Mouse (Mus musculus) heart, embryonic 14.5 days (tissue): ENCODE measurements around the gene Sptssa. TPM values are rescaled to one million over a fixed set of nuclear protein-coding genes. Genes with fewer than 3 reads are reported as not detected.

Source experiments
- ATAC-seq: fragments of 200-750 bp; cut with Nextera tagmentation; 2 replicates; pipeline ENCODE4 v1.8.0; 2017; ENCODE audit warnings: low read depth, moderate TSS enrichment; ENCODE audit not compliant: insufficient number of reproducible peaks, insufficient read depth, low FRiP score
- H3K27ac ChIP-seq, 2 experiments: fragments of 200-500 bp in 1 of 2; fragments of 300-500 bp in 1 of 2; sonication (generic) in 1 of 2; replicated peaks in 1 of 2; 2 replicates each; pipeline ENCODE4 v1.5.1; 2012 to 2014; ENCODE audit warnings: low read depth in 2 of 2, low read length in 2 of 2, control low read depth in 1 of 2, mild to moderate bottlenecking in 1 of 2, mixed read lengths in 1 of 2; ENCODE audit not compliant: control insufficient read depth in 1 of 2, insufficient read depth in 1 of 2
- H3K27me3 ChIP-seq: fragments of 300-500 bp; sonication (generic); 2 replicates; pipeline ENCODE4 v1.6.1; 2014; ENCODE audit warnings: mild to moderate bottlenecking, low read length, control low read depth; ENCODE audit not compliant: control insufficient read depth, insufficient read depth
- H3K36me3 ChIP-seq: fragments of 300-500 bp; sonication (generic); 2 replicates; pipeline ENCODE4 v1.6.1; 2014; ENCODE audit warnings: mild to moderate bottlenecking, control low read depth, low read length, mixed read lengths; ENCODE audit not compliant: control insufficient read depth, insufficient read depth
- H3K4me1 ChIP-seq, 2 experiments: fragments of 200-500 bp in 1 of 2; fragments of 300-500 bp in 1 of 2; sonication (generic) in 1 of 2; 2 replicates each; pipeline ENCODE4 v1.6.1; 2012 to 2014; ENCODE audit warnings: low read length in 2 of 2, control low read depth in 1 of 2, mixed read lengths in 1 of 2; ENCODE audit not compliant: control insufficient read depth in 2 of 2, insufficient read depth in 2 of 2
- H3K4me2 ChIP-seq: fragments of 300-500 bp; sonication (generic); 2 replicates; pipeline ENCODE4 v1.6.1; 2014; ENCODE audit warnings: mild to moderate bottlenecking, low read length
- H3K4me3 ChIP-seq, 2 experiments: fragments of 200-500 bp in 1 of 2; fragments of 300-500 bp in 1 of 2; sonication (generic) in 1 of 2; 2 replicates each; pipeline ENCODE4 v1.5.1; 2012 to 2014; ENCODE audit warnings: low read length in 2 of 2, mild to moderate bottlenecking in 2 of 2, control low read depth in 1 of 2, low read depth in 1 of 2, moderate library complexity in 1 of 2; ENCODE audit not compliant: control insufficient read depth in 1 of 2, insufficient read depth in 1 of 2
- H3K9ac ChIP-seq: fragments of 300-500 bp; sonication (generic); 2 replicates; pipeline ENCODE4 v1.6.1; 2014; ENCODE audit warnings: mild to moderate bottlenecking, low read length
- H3K9me3 ChIP-seq: fragments of 300-500 bp; sonication (generic); 2 replicates; pipeline ENCODE4 v1.6.1; 2016; ENCODE audit warnings: low read length, control low read depth; ENCODE audit not compliant: control insufficient read depth
- WGBS: fragments of 180-500 bp; shearing (Covaris S2); extraction: QIAGEN DNeasy Blood & Tissue Kit; methylation state at CpG from one replicate; pipeline ENCODE4 v1.1.7; 2014; 5-methylcytosine and 5-hydroxymethylcytosine counted together
- polyA plus RNA-seq: library from polyadenylated mRNA; unstranded; fragments of >200 nt; fragmentation: Nextera tagmentation; extraction: Ambion mirVana; gene quantifications from 2 replicates; pipeline ENCODE4 v1.2.1, GENCODE M21; 2014

Gene Sptssa
- polyA plus RNA-seq, 1 experiment from 2014 or later, result 168 TPM

- Histone ChIP-seq H3K4me3 (peak overlapping the region in 1 of 2 experiments; percentile 70; a peak in 1 of 4 replicates), H3K27me3 (no peaks in the 10 kb centered on the region), H3K9me3 (no peaks in the 10 kb centered on the region), H3K4me1 (peaks cover 14 to 30% of the 10 kb centered on the region in 2 experiments), H3K9ac (no peak overlapping the region), H3K27ac (no peak overlapping the region), H3K36me3 (peaks cover 11% of the 10 kb centered on the region), H3K4me2 (peak overlapping the region; percentile 87)
- 76% methylated on average over 1 of the region's 1 CpGs for WGBS
- no peak for ATAC-seq
These were observed 1.6 kb downstream of the Sptssa start for GRCm38 (mm10) chr12:54654741-54655140.

DNA sequence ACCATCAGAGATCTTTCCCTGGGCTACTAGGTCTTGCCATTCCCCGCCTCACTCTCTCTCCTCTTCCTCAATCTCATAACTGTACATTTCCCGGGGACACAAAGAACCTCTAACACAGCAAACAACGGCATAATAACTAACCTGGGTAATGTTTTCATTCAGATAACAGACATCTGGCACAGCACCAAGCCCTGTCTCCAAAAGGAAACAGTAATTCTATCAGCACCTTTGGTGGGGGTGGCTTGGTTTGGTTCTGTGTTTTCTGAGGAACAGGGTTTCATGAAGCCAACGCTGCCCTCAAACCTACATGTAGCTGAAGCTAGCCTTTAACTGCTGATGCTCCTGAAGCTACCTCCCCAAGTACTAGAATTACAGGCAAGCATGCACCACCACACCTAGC is 2.2 kb downstream of the Sptssa start:
- Histone ChIP-seq H3K4me2 (peak overlapping the region; percentile 87), H3K36me3 (peaks cover 12% of the 10 kb centered on the region), H3K27ac (no peak overlapping the region), H3K4me3 (no peak overlapping the region), H3K9me3 (no peaks in the 10 kb centered on the region), H3K27me3 (no peaks in the 10 kb centered on the region), H3K9ac (no peak overlapping the region), H3K4me1 (peaks cover 14 to 30% of the 10 kb centered on the region in 2 experiments)
- ATAC-seq, result no peak
- WGBS, result 21% methylated on average over 4 of the region's 4 CpGs

DNA sequence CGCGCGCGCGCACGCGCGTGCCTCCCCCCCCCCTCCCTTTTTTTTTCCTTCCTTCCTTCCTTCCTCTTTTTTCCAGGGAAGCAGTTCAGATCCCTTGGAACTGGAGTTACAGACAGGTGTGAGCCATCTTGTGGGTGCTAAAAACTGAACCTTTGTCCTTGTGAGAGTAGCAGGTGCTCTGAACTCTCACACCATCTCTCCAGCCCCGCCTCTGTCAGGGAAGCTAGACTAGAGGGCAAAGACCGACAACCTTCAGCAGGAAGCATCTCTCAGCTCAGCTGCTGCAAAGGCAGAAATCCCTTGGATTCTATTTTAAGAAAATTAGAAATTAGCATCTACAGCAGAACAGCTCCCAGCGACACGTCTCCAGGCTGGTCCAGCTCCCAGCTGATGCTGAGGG is 4.0 kb downstream of the Sptssa start:
- 57% methylated on average over 12 of the region's 12 CpGs for WGBS
- no peak overlapping the region for H3K4me3 ChIP-seq
- no peaks in the 10 kb centered on the region for H3K27me3 ChIP-seq
- no peak for ATAC-seq
- no peak overlapping the region for H3K27ac ChIP-seq
- H3K9ac ChIP-seq, result no peak overlapping the region
- peaks cover 14 to 30% of the 10 kb centered on the region in 2 experiments for H3K4me1 ChIP-seq
- H3K4me2 ChIP-seq, result no peak overlapping the region
- peaks cover 18% of the 10 kb centered on the region for H3K36me3 ChIP-seq
- no peaks in the 10 kb centered on the region for H3K9me3 ChIP-seq

- H3K4me1 ChIP-seq, result peaks cover 14 to 27% of the 10 kb centered on the region in 2 experiments
- ATAC-seq, result no peak
- no peak overlapping the region for H3K9ac ChIP-seq
- no peak overlapping the region for H3K27ac ChIP-seq
- H3K36me3 ChIP-seq, result peaks cover 18% of the 10 kb centered on the region
- no peaks in the 10 kb centered on the region for H3K27me3 ChIP-seq
- H3K9me3 ChIP-seq, result no peaks in the 10 kb centered on the region
- H3K4me3 ChIP-seq, result no peak overlapping the region
- no peak overlapping the region for H3K4me2 ChIP-seq
- WGBS, result 42% methylated on average over 8 of the region's 8 CpGs
These were observed 4.6 kb downstream of the Sptssa start for GRCm38 (mm10) chr12:54651820-54652219.

DNA sequence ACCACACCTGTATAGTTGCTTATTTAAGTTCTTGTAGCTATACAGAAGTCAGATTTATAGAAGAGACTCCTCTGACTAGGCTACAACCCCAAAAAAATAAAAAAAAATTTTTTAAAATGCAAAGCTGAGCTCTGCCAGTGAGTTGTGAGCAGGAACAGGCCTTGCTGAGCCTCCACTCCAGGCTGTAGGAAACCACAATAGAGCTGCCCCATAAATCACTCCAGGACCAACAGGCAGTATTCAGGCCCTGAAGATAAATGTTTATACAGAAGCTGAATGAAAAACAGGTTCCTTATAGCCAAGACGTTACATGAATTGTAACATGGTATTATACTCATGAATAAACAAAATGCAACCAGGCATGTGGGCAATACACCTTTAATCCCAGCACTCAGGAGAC is 5.2 kb downstream of the Sptssa start:
- peaks cover 14 to 26% of the 10 kb centered on the region in 2 experiments for H3K4me1 ChIP-seq
- WGBS, result 78% methylated on average over 1 of the region's 1 CpGs
- no peak for ATAC-seq
- no peaks in the 10 kb centered on the region for H3K9me3 ChIP-seq
- H3K9ac ChIP-seq, result no peak overlapping the region
- no peaks in the 10 kb centered on the region for H3K27me3 ChIP-seq
- no peak overlapping the region for H3K4me3 ChIP-seq
- no peak overlapping the region for H3K27ac ChIP-seq
- peaks cover 21% of the 10 kb centered on the region for H3K36me3 ChIP-seq
- no peak overlapping the region for H3K4me2 ChIP-seq

- Histone ChIP-seq H3K9me3 (no peaks in the 10 kb centered on the region), H3K27me3 (no peaks in the 10 kb centered on the region), H3K4me3 (no peak overlapping the region), H3K36me3 (peaks cover 13% of the 10 kb centered on the region; the same call in 1 of the 2 replicates), H3K9ac (no peak overlapping the region), H3K4me1 (no peaks in the 10 kb centered on the region), H3K27ac (no peak overlapping the region), H3K4me2 (no peak overlapping the region)
- ATAC-seq, result no peak
- 70% methylated on average over 2 of the region's 2 CpGs for WGBS
These were observed 11.4 kb downstream of the Sptssa start for GRCm38 (mm10) chr12:54644947-54645346.

DNA sequence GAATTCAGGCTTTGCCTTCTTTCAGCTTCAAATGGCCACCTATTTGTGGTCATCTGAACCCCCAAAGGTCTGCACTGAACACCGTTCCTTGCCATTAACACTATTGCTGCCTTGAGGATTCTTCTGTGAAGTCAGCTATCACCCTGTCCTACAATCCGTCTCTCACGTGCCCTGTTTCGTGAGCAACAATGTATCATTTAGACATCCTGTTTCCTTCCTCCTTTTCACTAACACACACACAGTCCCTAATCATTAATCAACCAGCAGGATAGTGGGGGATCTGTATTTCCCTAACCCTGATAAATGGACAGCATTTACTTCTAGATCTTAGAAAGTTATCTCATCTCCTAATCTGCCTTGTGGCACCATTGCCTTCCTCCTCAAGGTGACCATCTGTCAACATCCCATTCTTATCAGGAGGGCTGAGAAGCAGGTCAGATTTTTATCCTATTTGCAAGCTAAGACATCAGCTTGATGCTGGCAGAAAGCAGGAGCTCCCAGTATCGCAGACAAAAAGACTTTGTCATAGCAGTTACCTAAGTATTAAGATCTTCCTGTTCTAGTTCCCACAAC is 13.0 kb downstream of the Sptssa start:
- no peak overlapping the region for H3K4me2 ChIP-seq
- H3K9ac ChIP-seq, result no peak overlapping the region
- H3K4me1 ChIP-seq, result no peaks in the 10 kb centered on the region
- no peaks in the 10 kb centered on the region for H3K9me3 ChIP-seq
- ATAC-seq, result no peak
- no peaks in the 10 kb centered on the region for H3K27me3 ChIP-seq
- no peak overlapping the region for H3K4me3 ChIP-seq
- H3K36me3 ChIP-seq, result peaks cover 10% of the 10 kb centered on the region; the same call in 1 of the 2 replicates
- WGBS, result 56% methylated on average over 5 of the region's 5 CpGs
- no peak overlapping the region for H3K27ac ChIP-seq

- Histone ChIP-seq H3K4me3 (no peak overlapping the region), H3K4me1 (no peaks in the 10 kb centered on the region), H3K27me3 (no peaks in the 10 kb centered on the region), H3K9me3 (no peaks in the 10 kb centered on the region), H3K4me2 (no peak overlapping the region), H3K27ac (no peak overlapping the region), H3K36me3 (0 out of 2 replicates have a peak, but pooled peaks cover 3% of the 10 kb centered on the region), H3K9ac (no peak overlapping the region)
- no peak for ATAC-seq
- 87% methylated on average over 4 of the region's 4 CpGs for WGBS
These were observed 15.0 kb downstream of the Sptssa start for GRCm38 (mm10) chr12:54641374-54641773.
